Mouse (Mus musculus): ENCODE data around the gene A4gnt.

A4gnt gene

DNA sequence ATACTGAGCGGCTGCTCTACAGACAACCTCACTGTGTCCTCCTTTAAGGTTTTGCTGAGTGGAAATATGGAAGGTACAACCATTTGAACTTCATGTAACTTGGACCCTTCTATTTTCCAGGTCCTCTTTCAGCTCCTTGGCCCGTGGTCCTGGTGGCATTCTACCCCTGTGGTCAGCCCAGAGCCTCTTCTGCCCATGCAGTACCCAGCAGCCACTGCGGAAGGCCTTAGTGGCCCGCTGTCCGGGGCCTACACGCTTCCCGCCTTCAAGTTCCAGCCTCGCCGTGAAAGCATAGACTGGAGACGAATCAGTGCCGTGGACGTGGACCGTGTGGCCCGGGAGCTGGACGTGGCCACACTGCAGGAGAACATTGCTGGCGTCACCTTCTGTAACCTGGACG is 24.9 kb downstream of the A4gnt start:
- no peak for DNase-seq

DNA sequence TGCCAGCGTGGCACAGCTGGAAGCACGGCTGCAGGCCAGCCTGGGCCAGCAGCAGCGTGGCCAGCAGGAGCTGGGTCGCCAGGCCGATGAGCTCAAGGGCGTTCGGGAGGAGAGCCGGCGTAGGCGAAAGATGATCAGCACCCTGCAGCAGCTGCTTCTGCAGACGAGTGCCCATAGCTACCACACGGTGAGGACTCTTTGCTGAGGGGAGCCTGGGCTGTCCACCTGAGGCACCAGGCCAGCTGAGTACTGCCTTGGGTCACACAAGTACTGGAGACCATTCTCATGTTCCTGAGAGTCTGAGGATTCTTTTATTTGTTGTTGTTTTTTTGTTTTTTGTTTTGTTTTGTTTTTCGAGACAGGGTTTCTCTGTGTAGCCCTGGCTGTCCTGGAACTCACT is 25.4 kb downstream of the A4gnt start:
- DNase-seq, result no peak

DNA sequence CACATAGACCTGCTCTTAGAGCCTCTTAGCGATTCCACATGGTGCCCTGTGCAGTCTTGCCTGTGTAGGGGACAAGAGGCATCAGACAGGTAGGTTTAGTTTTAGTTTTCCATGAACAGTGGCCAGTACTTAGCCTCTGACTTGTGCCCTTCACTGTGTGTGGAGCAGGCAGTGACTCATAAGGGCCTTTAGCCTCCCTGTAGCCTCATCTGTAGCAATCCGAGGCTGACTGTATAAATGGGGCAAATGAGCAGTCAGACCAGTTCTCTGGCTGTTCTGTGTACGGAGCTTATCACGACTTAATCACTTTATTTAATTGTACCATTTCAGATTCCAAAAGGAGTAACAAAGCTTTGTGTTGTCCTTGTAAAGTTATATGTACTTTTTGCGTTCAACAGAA is 27.7 kb downstream of the A4gnt start:
- DNase-seq, result no peak

DNA sequence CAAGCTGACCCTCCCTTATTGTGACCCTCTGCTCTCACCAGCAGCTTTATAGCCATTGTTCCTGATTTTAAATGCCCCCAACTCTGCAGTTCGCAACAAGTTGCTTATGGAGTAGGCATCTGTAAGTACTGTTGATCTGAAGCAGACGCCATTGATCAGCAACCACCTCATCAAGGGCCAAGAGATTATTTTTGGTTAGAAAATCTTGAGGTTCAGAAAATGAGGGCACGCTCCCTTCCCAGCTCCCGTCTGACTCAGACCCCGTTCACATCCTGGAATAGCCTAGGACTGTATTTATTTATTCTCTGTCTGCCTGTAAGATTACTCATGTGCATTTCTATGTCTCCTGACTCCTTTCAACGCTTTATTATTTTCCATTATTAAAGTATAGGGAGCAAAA is 33.1 kb downstream of the A4gnt start:
- DNase-seq, result no peak

DNA sequence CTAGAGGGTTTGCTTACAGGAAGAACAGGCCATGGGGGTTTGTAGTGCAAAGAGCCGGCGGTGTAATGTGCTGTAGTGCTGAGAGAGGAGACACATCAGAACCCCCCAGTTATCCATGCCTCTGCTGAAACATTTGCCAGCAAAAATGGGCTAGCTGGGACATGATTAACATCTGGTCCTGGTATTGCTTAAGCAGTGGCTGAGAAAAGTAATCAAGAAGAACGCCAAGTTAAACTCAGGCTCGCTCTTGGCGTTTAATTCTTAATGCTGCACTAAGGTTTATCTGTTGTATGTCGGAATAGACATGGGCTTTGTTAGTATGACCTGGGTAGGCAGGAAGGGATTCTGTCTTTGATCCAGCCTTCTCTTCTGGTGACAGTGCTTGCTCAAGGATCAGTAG is 33.8 kb downstream of the A4gnt start:
- DNase-seq, result no peak

DNA sequence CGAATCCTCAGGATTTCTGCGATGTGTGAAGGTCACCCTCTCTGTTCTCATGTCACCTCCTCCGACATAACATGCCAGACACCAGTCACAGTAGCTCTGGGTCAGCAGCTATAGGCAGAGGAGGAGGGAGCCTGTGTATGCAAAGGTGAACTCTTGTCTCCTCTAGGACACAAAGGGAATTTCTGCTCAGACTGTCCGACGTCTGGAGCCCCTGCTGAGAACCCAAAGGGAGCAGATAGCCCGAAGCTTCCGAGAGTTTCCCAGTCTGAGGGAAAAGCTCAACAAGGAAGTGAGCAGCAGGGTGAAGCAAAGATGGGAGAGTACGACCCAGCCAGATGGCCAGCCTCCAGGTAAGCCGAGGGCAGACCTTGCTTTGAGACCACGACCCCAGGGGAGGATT is 48.5 kb downstream of the A4gnt start:
- DNase-seq, result no peak

DNA sequence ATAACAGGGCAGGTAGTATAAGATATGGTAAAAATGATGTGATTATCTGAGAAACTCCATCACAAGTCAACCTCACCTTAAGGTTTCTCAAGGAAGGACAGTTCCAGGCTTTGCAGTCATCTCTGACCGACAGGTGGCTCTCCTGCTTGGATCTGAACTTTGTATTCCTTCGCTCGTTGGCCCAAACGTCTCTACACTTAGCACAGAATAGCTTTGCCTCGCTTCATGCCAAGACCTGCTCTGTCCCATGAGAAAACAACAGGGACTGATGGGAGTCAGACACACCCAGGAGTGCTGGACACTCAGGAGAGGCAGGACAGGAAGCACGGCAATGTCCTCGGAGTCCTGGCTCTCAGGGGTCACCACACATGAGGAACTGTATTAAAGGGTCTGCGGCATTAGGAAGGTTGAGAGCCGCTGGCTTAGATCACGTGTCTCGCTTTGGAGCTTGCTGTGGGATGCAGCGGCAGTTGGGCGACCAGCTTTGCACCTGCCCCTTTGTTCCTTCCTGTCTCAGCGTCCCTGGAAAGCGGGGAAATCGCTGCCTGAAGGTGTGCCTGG is 49.4 kb downstream of the A4gnt start:
- DNase-seq, result peak; percentile 16

DNA sequence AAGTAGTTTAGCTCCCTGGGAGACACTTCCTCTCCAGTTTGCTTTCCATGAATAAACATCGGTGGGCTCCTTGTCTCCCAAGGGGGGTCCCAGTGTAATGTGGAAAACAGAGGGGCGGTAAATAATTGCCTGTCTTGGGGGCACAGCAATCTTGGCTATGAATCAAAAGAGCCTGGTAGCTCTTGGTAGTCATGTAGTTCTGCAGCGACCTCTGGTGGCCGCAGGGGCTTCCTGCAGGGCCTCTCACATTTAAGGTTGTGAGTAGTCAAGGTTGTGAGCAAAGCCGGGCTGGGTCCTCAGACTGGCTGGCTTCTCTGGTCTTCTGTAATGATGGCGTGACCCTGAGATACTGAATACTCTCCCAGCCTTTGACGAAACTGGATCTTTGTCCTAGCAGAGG is 50.1 kb downstream of the A4gnt start:
- DNase-seq, result peak; percentile 80

DNA sequence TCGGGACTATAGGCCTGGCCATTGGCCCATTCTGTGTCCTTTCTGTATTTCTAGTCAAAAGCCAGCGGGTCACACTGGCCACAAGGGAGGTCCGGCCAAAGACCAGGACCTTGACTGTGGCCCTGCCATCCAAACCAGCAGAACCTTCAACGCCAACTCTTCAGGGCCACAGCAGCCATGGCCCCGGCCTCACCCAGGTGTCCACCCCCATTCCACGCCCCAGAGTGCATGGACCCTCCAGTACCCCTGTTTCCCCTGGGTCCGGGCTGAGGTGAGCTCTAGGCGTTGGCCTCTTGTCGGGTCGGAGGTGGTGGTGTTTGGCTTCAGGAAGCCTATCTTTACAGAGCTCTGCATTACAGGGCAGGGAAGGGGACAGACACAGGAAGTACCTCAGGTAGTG is 50.6 kb downstream of the A4gnt start:
- no peak for DNase-seq

DNA sequence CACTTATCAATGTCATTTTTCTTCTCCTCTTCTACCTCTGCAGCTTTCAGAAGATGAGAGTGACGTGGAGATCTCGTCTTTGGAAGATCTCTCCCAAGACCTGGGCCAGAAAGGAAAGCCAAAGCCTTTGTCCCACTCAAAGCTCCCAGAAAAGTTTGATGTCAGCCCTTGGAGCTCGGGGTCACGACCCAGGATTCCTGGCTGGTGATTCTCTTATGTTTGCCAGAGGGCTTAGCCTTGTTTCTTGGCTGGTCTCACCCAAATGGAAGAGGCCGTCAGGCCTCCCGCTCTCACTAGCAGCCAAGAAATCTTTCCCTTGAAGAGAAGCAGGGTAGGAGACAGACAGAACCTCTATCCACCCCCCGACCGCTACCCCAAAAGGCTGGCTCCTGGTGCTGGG is 55.3 kb downstream of the A4gnt start:
- peak; percentile 42 for DNase-seq

DNA sequence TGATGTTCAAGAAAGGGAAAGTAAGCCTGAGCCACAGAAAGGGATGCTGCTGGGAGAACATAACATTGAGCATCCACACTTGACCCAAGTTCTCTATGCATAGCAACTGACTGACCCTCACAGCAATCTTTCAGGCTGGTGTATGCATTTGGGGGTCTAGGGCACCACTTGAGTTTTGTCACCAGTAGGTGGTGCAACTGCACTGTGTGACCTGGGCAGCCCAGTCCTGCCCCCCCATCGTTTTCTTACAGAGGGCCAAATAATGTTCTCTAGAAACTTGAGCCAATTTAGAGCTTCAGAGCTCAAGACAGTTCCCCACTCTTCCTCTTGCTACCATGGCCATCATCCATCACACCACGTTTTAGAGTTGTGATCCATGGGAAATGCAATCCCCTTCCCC is 59.3 kb downstream of the A4gnt start:
- DNase-seq, result peak; percentile 34

Measured in kidney, postnatal 10 days (tissue).